Mouse (Mus musculus): ENCODE results near the gene Repin1. TPM values are rescaled to one million over a fixed set of nuclear protein-coding genes. Genes with fewer than 3 reads are reported as not detected.

Gene Repin1
- total RNA-seq, 2 experiments from 2014 or later, result 67.2 to 77.6 TPM

Other genes starting within 250 kb of the Repin1 start
- gene Krba1, start 198.3 kb upstream of the Repin1 start, total RNA-seq (2021), result 10 to 100 TPM; 14.6 to 35.1 TPM
- 10 to 100 TPM; 36.0 to 58.6 TPM for gene Zfp467, start 148.1 kb upstream of the Repin1 start, total RNA-seq (2021)
- 1 to 10 TPM; 3.0 to 3.1 TPM for gene Sspo, start 145.7 kb upstream of the Repin1 start, total RNA-seq (2021)
- gene Atp6v0e2, start 56.3 kb upstream of the Repin1 start, total RNA-seq (2021), result 10 to 100 TPM; 65.7 to 90.8 TPM
- gene Lrrc61, start 39.1 kb upstream of the Repin1 start, total RNA-seq (2021), result 10 to 100 TPM; 26.5 to 34.3 TPM
- gene Rarres2, start 21.1 kb upstream of the Repin1 start, total RNA-seq (2021), result 100 to 1,000 TPM in 1 of 2 experiments, 10 to 100 TPM in 1; 55.3 to 165 TPM
- gene Gm45021, start 4.3 kb upstream of the Repin1 start, total RNA-seq (2021), result not detected
- not detected for gene Gm44965, start 58 bp downstream of the Repin1 start, total RNA-seq (2021)
- gene Zfp775, start 8.2 kb downstream of the Repin1 start, total RNA-seq (2021), result 1 to 10 TPM; 8.2 to 9.4 TPM
- 1 to 10 TPM; 2.6 to 3.0 TPM for gene AI854703, start 32.9 kb downstream of the Repin1 start, total RNA-seq (2021)
- gene Gimap8, start 53.4 kb downstream of the Repin1 start, total RNA-seq (2021), result 10 to 100 TPM in 1 of 2 experiments, 1 to 10 TPM in 1; 9.2 to 10.9 TPM
- gene Gimap9, start 82.2 kb downstream of the Repin1 start, total RNA-seq (2021), result 1 to 10 TPM; 6.3 to 7.6 TPM
- gene Gimap4, start 90.7 kb downstream of the Repin1 start, total RNA-seq (2021), result 10 to 100 TPM; 34.4 to 46.7 TPM
- gene Gimap6, start 114.3 kb downstream of the Repin1 start, total RNA-seq (2021), result 10 to 100 TPM; 47.9 to 66.7 TPM
- gene Gm28053, start 124.7 kb downstream of the Repin1 start, total RNA-seq (2021), result 1 to 10 TPM; 2.0 to 3.0 TPM
- gene Gimap7, start 124.7 kb downstream of the Repin1 start, total RNA-seq (2021), result 1 to 10 TPM in 1 of 2 experiments, under 1 TPM in 1; 0.56 to 1.5 TPM
- 1 to 10 TPM; 8.8 to 8.9 TPM for gene Gimap1, start 145.2 kb downstream of the Repin1 start, total RNA-seq (2021)
- 10 to 100 TPM; 12.1 to 12.4 TPM for gene Gimap5, start 152.3 kb downstream of the Repin1 start, total RNA-seq (2021)
- 10 to 100 TPM in 1 of 2 experiments, 1 to 10 TPM in 1; 7.8 to 11.3 TPM for gene Gimap3, start 177.0 kb downstream of the Repin1 start, total RNA-seq (2021)
- gene Tmem176a, start 247.0 kb downstream of the Repin1 start, total RNA-seq (2021), result 100 to 1,000 TPM; 277 to 350 TPM
- 100 to 1,000 TPM; 514 to 636 TPM for gene Tmem176b, start 247.6 kb downstream of the Repin1 start, total RNA-seq (2021)